Mouse (Mus musculus) embryonic facial prominence, embryonic 11.5 days (tissue): ENCODE data around the gene Cnksr1. TPM values are rescaled to one million over a fixed set of nuclear protein-coding genes. Genes with fewer than 3 reads are reported as not detected.

Source experiments
- ATAC-seq: fragments of 200-750 bp; cut with Nextera tagmentation; replicated peaks from 2 replicates; pipeline ENCODE4 v1.8.0; 2017; ENCODE audit warnings: low read depth; ENCODE audit not compliant: insufficient number of reproducible peaks, low FRiP score, low TSS enrichment
- DNase-seq: peaks from one replicate; pipeline ENCODE4 v3.0.0-alpha.2; 2015; ENCODE audit warnings: low spot score
- H3K27ac ChIP-seq: fragments of 300-500 bp; sonication (generic); replicated peaks from 2 replicates; pipeline ENCODE4 v1.5.1; 2014; ENCODE audit warnings: mild to moderate bottlenecking, low read depth, low read length, control low read depth
- H3K27me3 ChIP-seq: fragments of 300-500 bp; sonication (generic); 2 replicates; pipeline ENCODE4 v1.6.1; 2014; ENCODE audit warnings: mild to moderate bottlenecking, low read length, moderate library complexity, mixed read lengths; ENCODE audit not compliant: control insufficient read depth, insufficient read depth
- H3K36me3 ChIP-seq: fragments of 300-500 bp; sonication (generic); replicated peaks from 2 replicates; pipeline ENCODE4 v1.6.1; 2014; ENCODE audit warnings: low read depth, mild to moderate bottlenecking, low read length, moderate library complexity, mixed read lengths; ENCODE audit not compliant: control insufficient read depth, insufficient read depth
- H3K4me1 ChIP-seq: fragments of 300-500 bp; sonication (generic); 2 replicates; pipeline ENCODE4 v1.6.1; 2014; ENCODE audit warnings: low read length, mixed read lengths; ENCODE audit not compliant: control insufficient read depth, insufficient read depth
- H3K4me2 ChIP-seq: fragments of 300-500 bp; sonication (generic); 2 replicates; pipeline ENCODE4 v1.6.1; 2014; ENCODE audit warnings: low read depth, mild to moderate bottlenecking, control low read depth, low read length, moderate library complexity
- H3K4me3 ChIP-seq: fragments of 300-500 bp; sonication (generic); 2 replicates; pipeline ENCODE4 v1.5.1; 2014; ENCODE audit warnings: low read depth, low read length, control low read depth
- H3K9ac ChIP-seq: fragments of 300-500 bp; sonication (generic); replicated peaks from 2 replicates; pipeline ENCODE4 v1.6.1; 2014; ENCODE audit warnings: mild to moderate bottlenecking, control low read depth, low read length
- H3K9me3 ChIP-seq: fragments of 300-500 bp; sonication (generic); replicated peaks from 2 replicates; pipeline ENCODE4 v1.6.1; 2016; ENCODE audit warnings: mild to moderate bottlenecking, low read length, inconsistent platforms, mixed read lengths; ENCODE audit not compliant: control insufficient read depth
- WGBS: fragments of 180-500 bp; shearing (Covaris S2); extraction: QIAGEN DNeasy Blood & Tissue Kit; methylation state at CpG from one replicate; pipeline ENCODE4 v1.1.7; 2014; 5-methylcytosine and 5-hydroxymethylcytosine counted together
- polyA plus RNA-seq: library from polyadenylated mRNA; unstranded; fragments of >200 nt; fragmentation: Nextera tagmentation; extraction: Ambion mirVana; gene quantifications from 2 replicates; pipeline ENCODE4 v1.2.1, GENCODE M21; 2014

Cnksr1 gene
- polyA plus RNA-seq, 1 experiment from 2014 or later: 0.93 TPM

- DNase-seq: no peak
- H3K4me2 ChIP-seq: no peak overlapping the region
- H3K4me1 ChIP-seq: no peaks in the 10 kb centered on the region
- H3K36me3 ChIP-seq: no peaks in the 10 kb centered on the region
- H3K9me3 ChIP-seq: no peaks in the 10 kb centered on the region
- no peaks in the 10 kb centered on the region for H3K27me3 ChIP-seq
- ATAC-seq: no peak
- 100% methylated on average over 1 of the region's 1 CpGs for WGBS
- H3K4me3 ChIP-seq: no peak overlapping the region
- peak overlapping the region; percentile 3; the same call in 1 of the 2 replicates for H3K9ac ChIP-seq
- H3K27ac ChIP-seq: no peak overlapping the region
These were observed 57.1 kb downstream of the Cnksr1 start for GRCm38 (mm10) chr4:134181112-134181511.

Other genes with a start within 250 kb of the Cnksr1 start
- 38.1 and 46.1 TPM in 2 replicates for gene Dhdds, start 237.5 kb downstream of the Cnksr1 start, polyA plus RNA-seq
- gene Lin28a, start 219.6 kb downstream of the Cnksr1 start, polyA plus RNA-seq: 0.49 and 2.2 TPM in 2 replicates
- gene Zfp683, start 184.6 kb downstream of the Cnksr1 start, polyA plus RNA-seq: not detected in 2 replicates
- gene Crybg2, start 177.6 kb downstream of the Cnksr1 start, polyA plus RNA-seq: 1.8 and 3.6 TPM in 2 replicates
- gene Cd52, start 143.3 kb downstream of the Cnksr1 start, polyA plus RNA-seq: 5.2 and 5.4 TPM in 2 replicates
- gene Ubxn11, start 135.8 kb downstream of the Cnksr1 start, polyA plus RNA-seq: 5.7 and 6.0 TPM in 2 replicates
- gene Sh3bgrl3, start 109.6 kb downstream of the Cnksr1 start, polyA plus RNA-seq: 316 TPM in 2 replicates
- gene Cep85, start 51.3 kb downstream of the Cnksr1 start, polyA plus RNA-seq: 27.5 and 29.4 TPM in 2 replicates
- 0.14 TPM in 2 replicates for gene Gm7534, start 35.4 kb downstream of the Cnksr1 start, polyA plus RNA-seq
- 0.14 TPM in 1 of 2 replicates, not detected in the other for gene Catsper4, start 11.0 kb downstream of the Cnksr1 start, polyA plus RNA-seq
- gene E130218I03Rik, start 5.3 kb upstream of the Cnksr1 start, polyA plus RNA-seq: 0.39 and 0.65 TPM in 2 replicates
- 16.5 and 18.3 TPM in 2 replicates for gene Zfp593, start 7.2 kb upstream of the Cnksr1 start, polyA plus RNA-seq
- gene Gm30191, start 8.5 kb upstream of the Cnksr1 start, polyA plus RNA-seq: not detected in 2 replicates
- gene Grrp1, start 15.7 kb upstream of the Cnksr1 start, polyA plus RNA-seq: 5.7 and 7.7 TPM in 2 replicates
- 22.8 and 24.4 TPM in 2 replicates for gene Pdik1l, start 49.5 kb upstream of the Cnksr1 start, polyA plus RNA-seq
- gene Trim63, start 76.7 kb upstream of the Cnksr1 start, polyA plus RNA-seq: 0.39 TPM in 1 of 2 replicates, not detected in the other
- 0.07 TPM in 1 of 2 replicates, not detected in the other for gene Slc30a2, start 104.8 kb upstream of the Cnksr1 start, polyA plus RNA-seq
- gene Extl1, start 145.5 kb upstream of the Cnksr1 start, polyA plus RNA-seq: 0.38 and 0.71 TPM in 2 replicates
- gene Pafah2, start 157.9 kb upstream of the Cnksr1 start, polyA plus RNA-seq: 9.4 and 9.9 TPM in 2 replicates
- gene Stmn1, start 229.9 kb upstream of the Cnksr1 start, polyA plus RNA-seq: 3,252 and 3,396 TPM in 2 replicates